Mouse (Mus musculus) embryonic facial prominence, embryonic 14.5 days (tissue): ENCODE results near the gene Cntn6. TPM values are rescaled to one million over a fixed set of nuclear protein-coding genes. Genes with fewer than 3 reads are reported as not detected.

Source experiments
- ATAC-seq: fragments of 200-750 bp; cut with Nextera tagmentation; 2 replicates; pipeline ENCODE4 v1.8.0; 2017; ENCODE audit warnings: low read depth, moderate number of reproducible peaks, moderate TSS enrichment
- DNase-seq: peaks from one replicate; pipeline ENCODE4 v3.0.0-alpha.2; 2015; ENCODE audit warnings: low spot score
- H3K27ac ChIP-seq: fragments of 300-500 bp; sonication (generic); replicated peaks from 2 replicates; pipeline ENCODE4 v1.5.1; 2014; ENCODE audit warnings: low read depth, mild to moderate bottlenecking, low read length, moderate library complexity
- H3K27me3 ChIP-seq: fragments of 300-500 bp; sonication (generic); replicated peaks from 2 replicates; pipeline ENCODE4 v1.6.1; 2014; ENCODE audit warnings: low read length; ENCODE audit not compliant: control insufficient read depth, insufficient read depth
- H3K36me3 ChIP-seq: fragments of 300-500 bp; sonication (generic); 2 replicates; pipeline ENCODE4 v1.6.1; 2014; ENCODE audit warnings: low read length, mixed read lengths; ENCODE audit not compliant: control insufficient read depth, insufficient read depth
- H3K4me1 ChIP-seq: fragments of 300-500 bp; sonication (generic); 2 replicates; pipeline ENCODE4 v1.6.1; 2014; ENCODE audit warnings: antibody characterized with exemption, low read length; ENCODE audit not compliant: control insufficient read depth, insufficient read depth
- H3K4me2 ChIP-seq: fragments of 300-500 bp; sonication (generic); 2 replicates; pipeline ENCODE4 v1.6.1; 2014; ENCODE audit warnings: low read depth, mild to moderate bottlenecking, low read length, moderate library complexity, mixed read lengths
- H3K4me3 ChIP-seq: fragments of 300-500 bp; sonication (generic); 2 replicates; pipeline ENCODE4 v1.5.1; 2014; ENCODE audit warnings: low read depth, mild to moderate bottlenecking, low read length
- H3K9ac ChIP-seq: fragments of 300-500 bp; sonication (generic); 2 replicates; pipeline ENCODE4 v1.6.1; 2014; ENCODE audit warnings: low read depth, mild to moderate bottlenecking, low read length, moderate library complexity, mixed read lengths
- H3K9me3 ChIP-seq: fragments of 300-500 bp; sonication (generic); 2 replicates; pipeline ENCODE4 v1.6.1; 2016; ENCODE audit warnings: low read length; ENCODE audit not compliant: control insufficient read depth
- WGBS: fragments of 180-500 bp; shearing (Covaris S2); extraction: QIAGEN DNeasy Blood & Tissue Kit; methylation state at CpG from one replicate; pipeline ENCODE4 v1.1.7; 2014; 5-methylcytosine and 5-hydroxymethylcytosine counted together
- polyA plus RNA-seq: library from polyadenylated mRNA; unstranded; fragments of >200 nt; fragmentation: Nextera tagmentation; extraction: Ambion mirVana; gene quantifications from 2 replicates; pipeline ENCODE4 v1.2.1, GENCODE M21; 2014

Cntn6 gene
- polyA plus RNA-seq, 1 experiment from 2014 or later = 2.1 TPM

- Histone ChIP-seq H3K36me3 (no peaks in the 10 kb centered on the region), H3K27me3 (no peaks in the 10 kb centered on the region), H3K9ac (no peak overlapping the region), H3K4me3 (no peak overlapping the region), H3K27ac (no peak overlapping the region), H3K4me1 (no peaks in the 10 kb centered on the region), H3K4me2 (no peak overlapping the region), H3K9me3 (no peaks in the 10 kb centered on the region)
- no peak for ATAC-seq
- peak; percentile 4 for DNase-seq
- 73% methylated on average over 2 of the region's 2 CpGs for WGBS
Observed at GRCm38 (mm10) chr6:104815610-104816009, 323.0 kb downstream of the Cntn6 start.

- 71% methylated on average over 1 of the region's 1 CpGs for WGBS
- H3K4me1 ChIP-seq = no peaks in the 10 kb centered on the region
- ATAC-seq = no peak
- H3K4me2 ChIP-seq = no peak overlapping the region
- H3K36me3 ChIP-seq = no peaks in the 10 kb centered on the region
- H3K27ac ChIP-seq = no peak overlapping the region
- H3K9me3 ChIP-seq = no peaks in the 10 kb centered on the region
- H3K9ac ChIP-seq = no peak overlapping the region
- no peaks in the 10 kb centered on the region for H3K27me3 ChIP-seq
- H3K4me3 ChIP-seq = no peak overlapping the region
- no peak for DNase-seq
Observed at GRCm38 (mm10) chr6:104879711-104880110, 387.1 kb downstream of the Cntn6 start.

- Histone ChIP-seq H3K27ac (no peak overlapping the region), H3K36me3 (no peaks in the 10 kb centered on the region), H3K9me3 (no peaks in the 10 kb centered on the region), H3K27me3 (no peaks in the 10 kb centered on the region), H3K4me2 (no peak overlapping the region), H3K4me1 (no peaks in the 10 kb centered on the region), H3K4me3 (no peak overlapping the region), H3K9ac (no peak overlapping the region)
- DNase-seq (no peak), ATAC-seq (no peak)
- 30% methylated on average over 2 of the region's 2 CpGs for WGBS
Observed at GRCm38 (mm10) chr6:104884021-104884420, 391.4 kb downstream of the Cntn6 start.

- Histone ChIP-seq H3K4me3 (no peak overlapping the region), H3K4me2 (no peak overlapping the region), H3K27me3 (no peaks in the 10 kb centered on the region), H3K27ac (no peak overlapping the region), H3K9me3 (no peaks in the 10 kb centered on the region), H3K4me1 (no peaks in the 10 kb centered on the region), H3K36me3 (no peaks in the 10 kb centered on the region), H3K9ac (no peak overlapping the region)
- no peak for ATAC-seq
- no peak for DNase-seq
Observed at GRCm38 (mm10) chr6:104885829-104886228, 393.2 kb downstream of the Cntn6 start.

- Histone ChIP-seq H3K4me2 (no peak overlapping the region), H3K27me3 (no peaks in the 10 kb centered on the region), H3K27ac (no peak overlapping the region), H3K4me1 (no peaks in the 10 kb centered on the region), H3K4me3 (no peak overlapping the region), H3K9ac (no peak overlapping the region), H3K36me3 (no peaks in the 10 kb centered on the region), H3K9me3 (no peaks in the 10 kb centered on the region)
- ATAC-seq (no peak), DNase-seq (no peak)
- WGBS = 84% methylated on average over 3 of the region's 3 CpGs
Observed at GRCm38 (mm10) chr6:104891071-104891470, 398.5 kb downstream of the Cntn6 start.
